Mouse (Mus musculus) spleen, adult 12 weeks (tissue): ENCODE data around the gene Pex12.
"Not testable (repeated sequence)": the region's sequence is repeated elsewhere in the genome, so short reads cannot be mapped to it uniquely, and the experiment has no call there.

ENCODE experiments used
- DNase-seq: peaks from one replicate; pipeline ENCODE4 v3.0.0; 2022; ENCODE audit warnings: low spot score

Pex12 gene

DNA sequence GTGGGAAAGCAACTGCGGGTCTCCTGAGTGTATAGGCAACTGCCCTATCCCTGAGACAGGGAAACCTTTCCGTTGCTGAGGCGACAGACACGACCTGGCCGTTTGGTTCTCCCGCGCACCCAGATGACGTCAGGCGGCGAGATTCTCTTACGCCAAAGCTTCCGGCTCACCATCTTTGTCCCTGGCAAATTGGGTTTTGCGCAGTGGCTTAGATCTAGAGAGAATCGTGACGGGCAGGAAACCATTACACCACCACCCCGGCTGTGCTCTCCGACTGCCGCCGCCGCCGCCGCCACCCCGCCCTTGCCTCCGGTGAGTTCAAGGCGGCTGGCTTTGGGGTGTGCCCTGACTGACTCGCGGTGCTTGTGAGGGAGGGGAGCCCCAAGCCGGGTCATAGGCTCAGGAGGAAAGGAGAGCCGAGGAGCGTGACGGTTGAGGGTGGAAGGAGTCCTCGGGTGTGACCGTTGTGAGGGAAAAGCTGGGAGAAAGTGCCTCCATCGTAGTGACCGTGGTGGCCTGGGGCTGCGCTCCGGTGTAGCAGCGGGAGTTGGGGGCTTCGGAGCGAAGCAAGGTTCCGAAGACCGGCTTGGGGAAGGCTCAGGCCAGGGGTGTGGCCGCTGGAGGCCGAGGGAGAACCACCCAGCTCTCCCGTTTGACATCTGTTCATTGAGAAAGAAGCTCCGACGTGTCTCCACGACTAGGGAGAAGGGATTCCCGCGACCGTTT lies at the start of gene Pex12:
Pex12 (minus strand) TSS at position 61 of the 726 bp plus-strand sequence.
- DNase-seq = peak; percentile 86

DNA sequence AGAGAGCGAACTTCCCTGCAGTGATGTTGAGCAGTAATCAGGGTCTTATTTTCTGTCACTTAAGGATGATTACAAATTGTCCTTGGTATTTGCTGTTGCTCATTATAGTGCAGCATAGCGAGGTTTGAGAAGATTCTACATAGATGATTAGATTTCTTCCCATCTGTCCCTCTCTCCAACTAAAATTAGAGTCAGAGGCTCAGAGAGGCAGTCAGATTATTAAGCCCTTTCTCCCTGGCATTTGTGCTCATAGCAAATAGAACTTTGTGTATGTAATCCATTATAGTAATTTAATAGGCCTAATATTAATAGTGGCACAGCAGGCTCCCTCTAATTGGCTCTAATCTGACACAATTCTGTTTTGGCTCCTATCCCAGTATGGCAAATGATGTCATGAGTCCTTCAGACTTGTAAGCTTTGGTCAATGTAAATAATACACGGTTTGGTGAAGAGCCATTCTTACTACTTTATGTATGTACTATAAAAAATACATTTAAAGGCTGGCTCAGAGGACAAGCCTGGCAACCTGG lies 39.4 kb upstream of the Pex12 start:
- no peak for DNase-seq

DNA sequence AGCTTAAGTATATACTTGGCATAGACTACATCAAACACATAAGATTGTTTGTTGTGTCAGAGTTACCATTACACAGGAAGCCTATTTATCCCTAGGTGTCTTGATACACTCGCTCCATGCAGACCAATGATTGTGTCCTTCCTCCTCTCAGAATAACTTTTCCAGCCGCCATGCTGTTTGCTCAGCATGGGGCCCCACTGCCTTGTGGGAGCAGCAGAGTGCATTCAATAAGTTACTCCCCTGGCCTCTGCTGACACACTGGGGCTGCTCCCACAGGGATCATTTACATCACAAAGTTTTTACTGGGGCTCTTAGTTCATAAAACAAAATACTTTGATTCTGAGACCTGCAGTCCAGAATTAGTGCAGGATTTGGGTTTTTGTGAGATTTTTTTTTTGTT lies 37.3 kb upstream of the Pex12 start:
- no peak for DNase-seq

DNA sequence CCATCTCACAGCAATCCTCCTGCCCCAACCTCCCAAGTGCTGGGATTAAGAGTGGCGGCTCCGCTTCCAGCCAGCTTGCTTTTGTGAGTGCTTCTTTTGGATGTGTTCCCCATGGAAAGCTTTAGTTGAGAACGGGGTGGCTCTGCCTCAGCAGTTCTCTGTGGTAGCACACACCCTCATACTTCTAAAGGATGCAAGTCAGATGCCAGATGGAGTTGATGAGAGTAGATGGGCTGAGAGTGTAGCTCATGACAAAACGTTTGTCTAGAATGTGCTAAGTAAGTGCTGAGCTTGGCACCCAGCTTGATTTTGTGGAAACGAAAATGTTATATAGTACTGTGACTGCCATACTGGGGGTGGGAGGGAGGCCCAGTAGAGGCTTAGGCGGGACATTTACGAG lies 33.4 kb upstream of the Pex12 start:
- DNase-seq = no peak

DNA sequence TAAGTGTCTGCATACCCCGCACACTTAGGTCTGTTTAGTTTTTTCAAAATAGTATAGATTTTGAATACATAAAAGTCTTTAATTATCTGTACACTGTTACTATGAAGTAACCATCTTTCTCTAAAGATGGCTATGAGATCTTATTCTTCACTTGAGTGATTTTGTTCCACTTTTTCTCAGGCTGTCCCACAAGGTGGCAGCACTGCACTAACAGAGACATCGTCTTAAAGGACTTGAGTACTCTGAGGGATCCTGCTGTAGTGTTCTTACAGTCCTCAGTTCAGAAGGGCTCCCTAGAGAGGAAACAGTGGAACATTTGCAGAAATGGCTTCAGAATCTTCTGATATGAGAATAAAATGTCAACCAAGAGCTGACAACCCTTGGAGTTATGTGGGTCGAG lies 25.0 kb upstream of the Pex12 start:
- peak; percentile 35 for DNase-seq

DNA sequence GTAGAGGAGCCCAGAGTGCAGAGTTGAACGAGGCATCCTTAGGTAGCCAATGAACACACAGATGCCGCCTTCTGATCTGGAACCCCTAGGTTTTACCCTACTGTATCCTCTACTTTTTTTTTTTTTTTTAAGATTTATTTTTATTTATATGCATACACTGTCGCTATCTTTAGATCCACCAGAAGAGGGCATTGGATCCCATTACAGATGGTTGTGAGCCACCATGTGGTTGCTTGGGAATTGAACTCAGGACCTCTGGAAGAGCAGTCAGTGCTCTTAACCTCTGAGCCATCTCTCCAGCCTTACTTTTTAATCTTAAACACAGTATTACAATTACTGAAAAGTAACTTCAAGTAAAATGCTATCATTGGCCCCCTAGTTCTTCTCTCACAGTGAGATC lies 24.3 kb upstream of the Pex12 start:
- DNase-seq = not testable (repeated sequence)

DNA sequence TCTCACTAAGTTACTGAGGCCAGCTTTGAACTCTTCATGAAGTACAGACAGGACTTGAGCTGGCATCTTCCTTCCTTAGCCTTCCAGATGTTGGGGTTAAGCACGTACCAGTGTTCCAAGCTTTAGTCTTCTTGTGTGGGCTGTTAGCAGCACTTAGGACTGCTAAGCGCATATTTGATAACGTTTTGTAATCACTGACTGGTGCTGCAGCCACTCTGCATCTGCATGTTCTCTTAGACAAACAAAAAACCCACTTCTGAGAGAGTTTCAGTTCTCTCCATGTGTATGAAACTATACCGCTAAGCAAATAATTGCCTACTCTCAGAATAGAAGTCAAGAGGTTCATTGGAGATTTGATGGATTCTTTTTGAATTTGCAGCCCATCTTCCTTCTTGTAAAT lies 16.7 kb upstream of the Pex12 start:
- DNase-seq = no peak

DNA sequence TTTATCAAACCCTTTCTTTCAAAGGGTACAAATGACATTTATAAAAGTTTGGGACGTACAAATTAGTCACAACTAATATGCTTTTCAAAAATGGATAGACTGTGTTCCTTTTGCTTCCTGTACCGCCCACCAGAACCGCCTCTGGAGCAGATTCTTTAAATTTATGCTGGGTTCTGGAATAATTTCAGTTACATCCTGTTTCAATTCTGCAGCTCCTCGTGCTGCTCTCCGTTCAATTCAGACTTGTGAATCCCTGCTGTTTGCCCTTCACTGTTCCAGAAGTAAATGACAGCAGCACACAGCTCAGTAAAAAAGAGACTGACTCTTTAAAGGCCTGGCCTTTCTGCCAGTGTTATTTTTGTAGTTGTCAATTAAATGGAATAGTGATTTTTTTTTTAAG lies 10.1 kb upstream of the Pex12 start:
- no peak for DNase-seq

DNA sequence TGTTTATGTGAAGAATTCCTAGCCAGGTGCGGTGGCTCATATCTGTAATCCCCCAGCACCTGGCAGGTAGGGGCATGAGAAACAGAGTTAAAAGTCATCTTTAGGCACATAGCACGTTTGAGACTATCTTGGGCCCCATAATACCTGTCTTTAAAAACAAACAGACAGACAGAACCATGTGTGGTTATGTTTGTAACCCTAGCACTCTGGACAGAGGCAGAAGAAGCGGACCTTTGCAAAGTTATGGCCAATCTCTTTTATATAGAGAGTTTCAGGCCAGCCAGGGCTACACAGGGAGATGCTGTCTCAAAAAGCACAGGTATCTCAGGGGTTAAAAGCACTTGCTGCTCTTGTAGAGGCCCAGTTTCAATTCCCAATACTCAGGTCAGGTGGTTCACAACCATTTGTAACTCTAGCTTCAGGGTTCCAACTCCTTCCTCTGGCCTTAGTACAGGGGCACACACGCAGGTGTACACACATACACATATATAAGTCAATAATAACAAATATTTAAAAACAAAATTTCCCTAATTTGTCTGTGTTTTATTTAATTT lies 4.4 kb upstream of the Pex12 start:
- DNase-seq = no peak

DNA sequence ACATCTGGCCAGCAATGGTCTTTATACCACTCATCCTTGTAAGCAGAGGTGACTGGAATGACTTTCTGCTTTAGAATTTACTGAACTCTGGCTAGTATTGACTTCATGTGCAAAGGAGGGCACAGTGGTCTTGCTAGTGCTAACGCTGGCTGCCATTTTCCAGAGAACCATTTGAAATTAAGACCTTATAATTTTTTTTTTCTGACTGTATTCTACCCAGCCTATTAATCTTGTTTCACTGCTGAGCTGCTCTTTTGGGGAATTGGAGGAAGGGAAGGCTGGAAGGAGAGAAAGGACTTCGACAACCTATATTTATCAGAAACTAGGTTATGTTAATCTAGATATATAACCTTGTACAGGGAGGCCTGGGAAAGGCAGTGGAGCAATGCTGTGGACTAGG lies 2.1 kb upstream of the Pex12 start:
- DNase-seq = no peak

DNA sequence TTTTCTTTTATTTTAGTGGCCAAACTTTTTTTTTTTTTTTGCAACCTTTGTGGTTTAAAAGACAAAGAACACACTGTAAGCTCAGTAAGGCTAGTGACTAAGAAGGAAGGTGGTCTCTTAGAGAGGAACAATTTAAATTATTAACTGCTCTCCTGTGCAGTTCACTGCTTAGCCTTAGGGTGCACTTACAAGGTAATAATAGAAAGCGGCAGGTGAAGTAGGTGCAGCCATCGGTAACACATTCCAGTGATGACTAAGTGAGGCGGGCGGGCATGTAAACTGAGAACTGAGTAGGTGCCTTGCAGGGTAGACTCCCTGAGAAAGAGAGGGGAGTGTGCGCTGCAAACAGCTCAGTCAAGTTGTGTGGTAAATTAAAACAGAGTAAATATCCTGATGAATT lies 1.4 kb upstream of the Pex12 start:
- DNase-seq = no peak

DNA sequence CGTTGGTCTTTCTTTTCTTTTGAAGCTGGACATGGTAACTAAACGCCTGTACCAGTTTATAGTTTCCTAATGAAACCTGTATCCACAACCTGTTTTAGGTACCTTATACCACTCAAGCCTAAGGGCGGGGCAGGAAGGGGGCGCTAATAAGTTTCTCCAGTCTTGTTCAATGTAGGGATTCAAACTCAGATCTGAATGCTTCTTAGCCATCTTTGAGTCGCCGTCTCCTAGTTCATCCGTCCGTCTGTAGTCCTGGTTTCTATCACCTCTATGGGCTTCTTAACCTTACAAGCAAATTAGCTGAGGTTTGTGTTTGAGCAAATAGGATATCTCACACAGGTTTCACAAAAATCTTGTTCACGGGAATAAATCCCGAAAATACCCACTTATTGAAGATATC lies 262 bp downstream of the Pex12 start:
- no peak for DNase-seq

DNA sequence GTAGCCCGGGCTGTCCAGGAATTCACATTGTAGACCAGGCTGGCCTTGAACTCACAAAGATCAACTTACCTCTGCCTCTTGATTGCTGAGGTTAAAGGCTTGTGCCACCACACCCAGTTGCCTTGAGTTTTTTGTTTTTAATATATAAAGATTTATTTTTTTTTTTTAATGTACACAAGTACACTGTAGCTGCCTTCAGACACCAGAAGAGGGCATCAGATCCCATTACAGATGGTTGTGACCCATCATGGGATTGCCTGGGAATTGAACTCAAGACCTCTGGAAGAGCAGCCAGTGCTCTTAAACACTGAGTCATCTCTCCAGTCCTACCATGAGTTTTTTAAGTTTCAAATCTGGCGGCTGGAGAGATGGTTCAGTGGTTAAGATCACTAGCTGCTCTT lies 955 bp downstream of the Pex12 start:
- DNase-seq = no peak

DNA sequence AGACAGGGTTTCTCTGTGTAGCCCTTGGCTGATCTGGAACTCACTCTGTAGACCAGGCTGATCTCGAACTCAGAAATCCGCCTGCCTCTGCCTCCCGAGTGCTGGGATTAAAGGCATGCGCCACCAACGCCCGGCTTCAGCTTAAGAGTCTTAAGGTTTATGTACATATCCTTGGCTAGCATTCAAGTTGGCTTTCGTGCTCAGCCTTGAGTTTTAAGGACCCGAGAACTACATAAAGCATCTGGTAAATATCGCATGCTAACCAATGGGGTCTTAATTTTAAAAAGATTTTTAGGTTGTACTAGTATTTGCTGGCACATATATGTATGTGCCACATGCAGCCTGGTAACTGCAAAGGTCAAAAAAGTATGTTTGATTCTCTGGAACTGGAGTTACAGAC lies 2.7 kb downstream of the Pex12 start:
- DNase-seq = no peak

DNA sequence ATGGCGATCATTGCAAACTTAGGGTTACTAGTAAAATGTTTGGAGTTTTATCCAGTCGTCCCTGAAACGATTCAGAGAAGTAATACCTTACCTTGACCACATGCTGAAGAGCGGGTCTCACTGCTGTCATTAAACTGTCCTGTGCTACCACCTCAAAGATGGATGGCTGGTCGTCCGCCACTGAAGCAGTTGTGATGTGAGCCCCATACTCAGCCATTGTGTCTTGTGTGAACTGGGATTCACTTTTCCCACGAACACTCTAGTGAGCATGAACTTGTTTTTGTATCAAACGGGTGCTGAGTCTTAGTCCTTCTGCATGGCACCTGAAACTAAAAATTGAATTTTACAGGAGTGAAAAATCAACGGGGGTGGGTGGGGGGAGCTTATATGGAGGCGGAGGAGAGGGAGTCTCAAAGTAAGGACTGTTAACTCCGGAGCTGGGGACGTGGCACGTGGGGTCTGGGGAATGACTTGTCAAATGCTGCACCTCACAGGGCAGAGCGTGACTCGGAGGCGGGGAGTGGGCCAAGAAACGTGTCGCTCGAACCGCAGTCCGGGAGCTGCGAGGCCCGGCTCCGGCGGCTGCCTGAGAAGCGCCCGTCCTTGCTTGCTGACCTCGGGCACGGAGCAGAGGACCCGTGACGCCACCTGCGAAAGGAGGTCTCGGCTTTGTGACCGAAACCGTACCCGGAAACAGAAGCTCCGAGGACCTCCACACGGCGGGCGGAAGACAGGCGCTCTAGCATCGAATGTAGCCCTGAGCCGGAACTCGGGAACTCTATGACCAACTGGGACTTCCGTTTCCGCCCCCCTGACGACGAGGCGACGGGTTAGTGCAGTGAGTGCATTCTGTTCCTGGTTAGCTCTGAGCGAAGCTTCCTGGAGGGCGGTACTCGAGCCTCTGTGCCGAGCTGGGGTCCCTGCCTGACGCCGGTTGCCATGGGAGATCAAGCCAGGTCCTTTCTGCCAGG lies 3.9 kb downstream of the Pex12 start, which contains the start of gene Ap2b1:
Ap2b1 (plus strand) TSS at position 800 of the 971 bp plus-strand sequence.
- peak; percentile 83 for DNase-seq

DNA sequence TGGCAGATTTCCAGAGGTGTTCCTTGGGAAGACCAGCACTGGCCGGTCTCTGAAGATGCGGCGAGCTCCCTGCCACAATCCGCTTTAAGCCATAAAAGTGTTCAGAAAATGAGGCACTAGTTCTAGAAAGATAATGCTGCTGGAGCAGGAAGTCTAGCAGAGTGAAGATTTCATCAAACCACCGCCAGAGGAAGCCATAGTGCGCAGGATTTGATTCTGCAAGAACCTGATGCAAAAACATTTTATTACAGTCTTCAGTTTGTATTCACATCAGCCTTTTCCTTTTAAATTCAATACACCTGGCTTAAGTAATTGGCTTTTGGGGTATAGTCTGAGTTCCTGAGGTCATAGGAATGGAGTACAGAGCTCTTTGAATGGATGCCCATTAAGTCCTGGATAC lies 4.6 kb downstream of the Pex12 start:
- DNase-seq = no peak

DNA sequence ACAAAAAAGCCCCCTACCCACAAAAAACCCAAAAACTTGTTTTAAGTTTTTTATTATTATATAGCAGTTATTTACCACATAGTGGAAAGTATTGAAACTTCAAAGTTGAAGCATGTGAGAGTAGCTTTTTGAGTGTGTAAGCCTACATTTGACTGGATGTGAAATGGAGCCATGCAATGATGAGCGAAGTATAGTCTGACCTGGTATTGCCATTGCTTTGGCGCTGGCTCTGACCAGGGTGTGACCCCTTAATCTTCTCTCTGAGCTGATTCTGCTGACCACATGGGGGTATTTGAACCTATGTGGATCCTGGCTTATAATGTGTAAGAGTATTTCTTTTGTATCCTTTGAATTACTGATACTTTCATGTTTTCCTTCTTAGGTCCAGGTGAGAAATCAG lies 8.3 kb downstream of the Pex12 start:
- no peak for DNase-seq

DNA sequence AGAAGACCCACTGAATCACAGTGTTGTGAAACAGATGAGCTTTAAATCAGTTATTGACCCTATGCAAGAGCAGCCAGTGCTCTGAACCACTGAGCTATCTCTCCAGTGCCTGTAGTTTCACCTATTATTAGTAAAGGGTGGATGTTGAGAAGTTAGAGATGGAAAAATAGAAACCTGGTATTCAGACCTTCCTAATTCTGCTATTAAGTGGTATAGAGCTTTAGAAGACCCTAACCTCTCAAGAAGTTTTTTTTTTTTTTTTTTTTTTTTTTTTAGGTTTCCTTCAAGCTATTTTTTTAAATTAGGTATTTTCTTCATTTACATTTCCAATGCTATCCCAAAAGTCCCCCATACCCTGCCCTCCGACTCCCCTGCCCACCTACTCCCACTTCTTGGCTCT lies 9.2 kb downstream of the Pex12 start:
- DNase-seq = no peak

DNA sequence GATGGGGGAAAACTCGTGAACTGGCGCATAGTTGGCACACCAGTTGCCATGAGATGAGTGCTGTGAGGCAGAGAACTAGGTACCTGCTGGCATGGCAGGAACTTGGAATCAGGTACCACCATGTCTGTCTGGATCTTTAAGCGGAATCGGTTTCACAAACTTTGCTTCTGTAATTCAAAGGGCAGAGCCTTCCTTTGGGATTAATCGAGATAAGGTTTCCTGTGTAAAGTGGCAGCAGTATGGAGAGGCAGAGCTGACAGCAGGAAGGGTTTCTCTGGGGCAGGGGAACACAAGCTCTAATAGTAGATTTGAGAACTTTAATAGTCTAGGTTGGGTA lies 10.2 kb downstream of the Pex12 start:
- no peak for DNase-seq

DNA sequence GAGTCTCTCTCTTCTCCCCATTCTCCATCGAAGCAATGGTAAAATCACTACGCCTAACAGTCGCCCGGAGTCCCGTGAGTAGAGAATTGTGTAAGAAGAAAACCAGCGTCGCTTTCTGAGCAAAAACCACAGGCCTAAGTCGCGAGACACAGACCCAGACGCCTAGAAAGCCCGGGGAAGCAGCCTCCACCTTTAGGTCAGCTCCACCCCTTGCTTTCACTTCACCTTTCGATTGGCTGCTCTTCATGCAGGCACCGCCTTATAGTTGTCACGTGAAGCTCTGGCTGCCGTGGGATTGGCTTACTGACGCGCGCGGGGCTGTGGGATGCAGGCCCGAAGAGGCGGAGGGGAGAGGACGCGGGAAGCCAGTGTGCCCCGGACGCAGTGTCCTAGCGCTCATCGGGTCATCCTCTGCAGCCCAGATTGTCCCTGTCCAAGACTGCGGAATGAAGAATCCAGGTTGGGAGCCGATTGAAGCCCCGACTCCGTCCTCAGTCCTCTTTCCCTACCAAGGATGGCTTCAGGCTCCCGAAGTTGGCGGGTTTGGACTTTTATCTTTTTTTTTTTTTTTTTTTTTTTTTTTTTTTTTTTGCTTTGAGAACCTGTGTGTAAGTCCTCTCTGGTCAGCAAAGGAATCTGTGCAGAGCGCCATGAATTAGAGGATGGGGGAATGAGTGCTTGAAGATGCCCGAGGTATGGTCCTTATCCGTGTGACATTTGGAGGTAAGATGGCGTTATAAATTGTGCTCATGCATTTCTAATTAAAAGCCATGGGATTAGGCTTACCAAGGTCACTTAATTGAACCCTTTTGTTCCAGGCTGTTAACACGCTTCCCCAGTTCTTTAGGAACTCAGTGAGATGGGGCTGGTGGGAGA lies 10.8 kb downstream of the Pex12 start:
- DNase-seq = peak; percentile 90

DNA sequence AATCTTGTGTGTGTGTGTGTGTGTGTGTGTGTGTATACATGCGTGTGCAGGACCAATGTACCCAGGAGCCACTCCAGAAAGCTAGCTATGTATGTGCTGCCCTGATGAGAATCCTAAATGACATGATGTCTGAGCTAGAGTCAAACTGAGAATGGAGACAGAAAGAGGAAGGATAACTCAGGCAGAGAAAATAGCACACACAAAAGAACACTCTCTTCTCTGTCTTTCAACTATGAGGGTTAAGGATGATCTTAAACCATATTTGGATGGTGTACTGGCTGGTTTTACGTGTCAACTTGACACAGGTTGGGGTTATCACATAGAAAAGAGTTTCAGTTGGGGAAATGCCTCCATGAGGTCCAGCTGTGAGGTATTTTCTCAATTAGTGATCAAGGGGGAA lies 12.8 kb downstream of the Pex12 start:
- no peak for DNase-seq

DNA sequence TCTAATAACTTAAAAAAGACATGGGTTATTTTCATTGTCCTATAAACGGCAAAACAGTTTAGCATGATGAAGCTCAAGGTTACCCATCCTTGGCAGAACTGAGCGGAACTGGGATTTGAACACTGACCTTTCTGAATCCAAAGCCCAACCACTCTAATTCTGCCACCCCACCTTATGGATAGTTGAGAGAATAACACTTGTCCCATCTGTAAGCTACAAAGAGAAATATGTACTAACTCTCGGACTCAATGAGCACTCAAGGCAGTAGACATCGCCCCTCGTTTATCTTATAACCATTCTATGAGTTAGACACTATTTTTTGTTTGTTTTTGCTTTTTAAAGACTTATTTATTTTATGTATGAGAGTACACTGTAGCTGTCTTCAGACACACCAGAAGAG lies 13.3 kb downstream of the Pex12 start:
- DNase-seq = no peak
